ENCODE assay signal across 16 mouse cellular contexts in the genomic region with DNA sequence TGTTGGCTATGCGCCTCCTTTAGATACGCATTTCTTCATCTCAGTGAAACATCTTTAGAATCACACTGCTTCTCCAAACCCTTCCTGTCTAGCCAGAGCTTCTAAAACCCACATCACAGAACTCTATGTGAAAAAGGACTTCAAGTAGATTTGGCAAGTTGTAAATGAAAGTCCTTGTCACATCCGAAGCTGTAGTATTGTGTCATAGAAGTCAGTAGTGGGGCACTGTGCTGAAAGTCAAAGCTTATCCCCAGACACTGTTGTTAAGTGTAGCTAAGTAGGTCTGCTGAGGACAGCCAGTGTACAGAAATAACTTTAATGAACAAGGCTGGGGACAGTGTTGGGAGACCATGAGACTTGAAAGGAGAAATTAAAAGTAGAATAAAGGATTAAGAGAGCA.
DNase-seq lines count a peak whose midpoint lies in the region; ATAC-seq lines count a peak whose summit lies in the region.
"Had no signal": no experiment of that assay in that cellular context is flagged by ENCODE, and none has a peak within 500 bp of the region (broad histone marks: within the 10 kb centered on the region; RNA-seq: fewer than 3 reads in every experiment).

No protein-coding gene starts in this region.

- no peak overlapping the region for H3K4me3 ChIP-seq in kidney, embryonic 16.5 days (ENCODE audit: low read length)
- no peak overlapping the region for H3K4me3 ChIP-seq in brown adipose tissue, adult 24 weeks (ENCODE audit: insufficient read depth, low read depth, low read length)
- H3K4me3 ChIP-seq in limb, embryonic 13.5 days = no peak overlapping the region
- H3K4me3 ChIP-seq: embryonic facial prominence, embryonic 12.5 days; liver, embryonic 13.5 days; neural tube, embryonic 12.5 days had no signal

- no peak overlapping the region for H3K9ac ChIP-seq in kidney, embryonic 16.5 days (replicated peaks; ENCODE audit: low read length)
- no peak overlapping the region for H3K9ac ChIP-seq in limb, embryonic 13.5 days
- H3K9ac ChIP-seq: embryonic facial prominence, embryonic 12.5 days; liver, embryonic 13.5 days; neural tube, embryonic 12.5 days had no signal

- peaks cover 39% of the 10 kb centered on the region for H3K4me1 ChIP-seq in kidney, embryonic 16.5 days (ENCODE audit: insufficient read depth, low read length)
- peaks cover 28% of the 10 kb centered on the region for H3K4me1 ChIP-seq in brown adipose tissue, adult 24 weeks (ENCODE audit: control insufficient read depth, insufficient read depth, insufficient read length, low read length)
- H3K4me1 ChIP-seq in limb, embryonic 13.5 days = peaks cover 68% of the 10 kb centered on the region

- 88% methylated on average over 3 of the region's 3 CpGs for WGBS in kidney, embryonic 16.5 days
- 68% methylated on average over 3 of the region's 3 CpGs for WGBS in limb, embryonic 13.5 days

- H3K27me3 ChIP-seq in kidney, embryonic 16.5 days (ENCODE audit: insufficient read depth, low read length) = no peaks in the 10 kb centered on the region
- 0 out of 2 replicates have a peak, but pooled peaks cover 8% of the 10 kb centered on the region for H3K27me3 ChIP-seq in limb, embryonic 13.5 days
- H3K27me3 ChIP-seq: embryonic facial prominence, embryonic 12.5 days; liver, embryonic 13.5 days had no signal

- peak overlapping the region; percentile 22; the same call in 1 of the 2 replicates for H3K27ac ChIP-seq in kidney, embryonic 16.5 days (ENCODE audit: low read length)
- H3K27ac ChIP-seq in brown adipose tissue, adult 24 weeks (replicated peaks; ENCODE audit: low read depth, low read length) = 0 out of 2 replicates have a peak overlapping the region, but pooled peaks have one; percentile 26
- 0 out of 2 replicates have a peak overlapping the region, but pooled peaks have one; percentile 24 for H3K27ac ChIP-seq in limb, embryonic 13.5 days
- H3K27ac ChIP-seq: embryonic facial prominence, embryonic 12.5 days; liver, embryonic 13.5 days; neural tube, embryonic 12.5 days; stomach, postnatal 0 days had no signal

- H3K4me2 ChIP-seq in kidney, embryonic 16.5 days (replicated peaks; ENCODE audit: low read depth, low read length) = no peak overlapping the region
- H3K4me2 ChIP-seq in limb, embryonic 13.5 days (replicated peaks) = peak overlapping the region; percentile 23; the same call in 1 of the 2 replicates
- H3K4me2 ChIP-seq: embryonic facial prominence, embryonic 12.5 days; liver, embryonic 13.5 days; neural tube, embryonic 12.5 days had no signal

- no peaks in the 10 kb centered on the region for H3K9me3 ChIP-seq in kidney, embryonic 16.5 days (ENCODE audit: low read length)
- H3K9me3 ChIP-seq in limb, embryonic 13.5 days = no peaks in the 10 kb centered on the region
- H3K9me3 ChIP-seq: embryonic facial prominence, embryonic 12.5 days; liver, embryonic 13.5 days; neural tube, embryonic 12.5 days had no signal

- ATAC-seq in kidney, embryonic 16.5 days (ENCODE audit: low FRiP score, low TSS enrichment) = no peak
- no peak for ATAC-seq in limb, embryonic 13.5 days (ENCODE audit: low FRiP score, low read depth)
- ATAC-seq in activated CD4-positive, CD25-positive, alpha-beta regulatory T cell, adult 4 months = no peak
- ATAC-seq: lung, postnatal 0 days had no signal

- peak; percentile 42 to 50 for DNase-seq in heart, adult 9 months (ENCODE audit: low spot score in 2 of 2)
- no peak for DNase-seq in heart, adult 8-10 months (ENCODE audit: low spot score)
- DNase-seq in kidney, postnatal 4 days = no peak
- no peak for DNase-seq in spleen, postnatal 14 days (ENCODE audit: low spot score in 2 of 2)
- DNase-seq: adrenal gland, postnatal 36 days; kidney, adult 2 months; liver, embryonic 13.5 days; thymus, postnatal 36 days had no signal

- no peaks in the 10 kb centered on the region for H3K36me3 ChIP-seq in kidney, embryonic 16.5 days (ENCODE audit: insufficient read depth, low read length)
- peaks cover 4% of the 10 kb centered on the region; the same call in 1 of the 2 replicates for H3K36me3 ChIP-seq in limb, embryonic 13.5 days
- H3K36me3 ChIP-seq: embryonic facial prominence, embryonic 12.5 days; liver, embryonic 13.5 days; neural tube, embryonic 12.5 days had no signal

Comparison
In these comparisons a context has a peak if more than half of its experiments do, and no peak if none do; other contexts are left out.
1. DNase-seq: peak in heart, adult 9 months (2 of 2); none in heart, adult 8-10 months (single experiment), kidney, postnatal 4 days (0 of 2) and spleen, postnatal 14 days (0 of 2).
2. Peak in every context shown above with its lines, with median percentiles within 50 percentile points of each other: H3K27ac ChIP-seq.